Mouse (Mus musculus) T-helper 1 cell (primary cell): ENCODE data around the gene Scml4.

Experiments used
- in situ Hi-C: fragments of 300-600 bp; cut with MboI, MseI; formaldehyde crosslinking; loops from one replicate; pipeline ENCODE4 v1.15.1; 2025; ENCODE audit warnings: high pct_unique_total_duplicates

Gene Scml4

GRCm38 (mm10) chr10:42860159-42860911 lies at the start of gene Scml4:
TSS of gene Scml4 (plus strand) at chr10:42860370.
- in situ Hi-C loops = loop anchor here (5.0 kb wide), 1 partner anchor 37 kb away; no protein-coding TSS in a partner anchor

GRCm38 (mm10) chr10:42825923-42826322 lies 34.2 kb upstream of the Scml4 start:
- in situ Hi-C loops = loop anchor here (5.0 kb wide), 1 partner anchor 39 kb away; no protein-coding TSS in a partner anchor

GRCm38 (mm10) chr10:42827155-42827554 lies 33.0 kb upstream of the Scml4 start:
- in situ Hi-C loops = loop anchor here (5.0 kb wide), 1 partner anchor 40 kb away; no protein-coding TSS in a partner anchor

- in situ Hi-C loops = no loop called here
These were observed 30.2 kb upstream of the Scml4 start for GRCm38 (mm10) chr10:42830007-42830406.

GRCm38 (mm10) chr10:42830409-42830808 lies 29.8 kb upstream of the Scml4 start:
- in situ Hi-C loops = no loop called here

- in situ Hi-C loops = no loop called here
These were observed 27.5 kb upstream of the Scml4 start for GRCm38 (mm10) chr10:42832677-42833076.

GRCm38 (mm10) chr10:42833871-42834727 lies 26.1 kb upstream of the Scml4 start:
- in situ Hi-C loops = no loop called here

GRCm38 (mm10) chr10:42838106-42838505 lies 22.1 kb upstream of the Scml4 start:
- in situ Hi-C loops = no loop called here

GRCm38 (mm10) chr10:42838736-42839135 lies 21.4 kb upstream of the Scml4 start:
- in situ Hi-C loops = no loop called here

- in situ Hi-C loops = no loop called here
These were observed 20.1 kb upstream of the Scml4 start for GRCm38 (mm10) chr10:42840036-42840435.

GRCm38 (mm10) chr10:42841531-42842195 lies 18.5 kb upstream of the Scml4 start:
- in situ Hi-C loops = no loop called here

GRCm38 (mm10) chr10:42842358-42842757 lies 17.8 kb upstream of the Scml4 start:
- in situ Hi-C loops = no loop called here

GRCm38 (mm10) chr10:42843416-42843815 lies 16.8 kb upstream of the Scml4 start:
- in situ Hi-C loops = no loop called here

GRCm38 (mm10) chr10:42845480-42845879 lies 14.7 kb upstream of the Scml4 start:
- in situ Hi-C loops = no loop called here

GRCm38 (mm10) chr10:42848179-42849080 lies 11.7 kb upstream of the Scml4 start:
- in situ Hi-C loops = no loop called here

- in situ Hi-C loops = no loop called here
These were observed 11.1 kb upstream of the Scml4 start for GRCm38 (mm10) chr10:42849081-42849400.

- in situ Hi-C loops = no loop called here
These were observed 5.3 kb upstream of the Scml4 start for GRCm38 (mm10) chr10:42854838-42855237.

GRCm38 (mm10) chr10:42855250-42855649 lies 4.9 kb upstream of the Scml4 start:
- in situ Hi-C loops = no loop called here

GRCm38 (mm10) chr10:42856574-42856973 lies 3.6 kb upstream of the Scml4 start:
- in situ Hi-C loops = no loop called here

- in situ Hi-C loops = no loop called here
These were observed 3.1 kb upstream of the Scml4 start for GRCm38 (mm10) chr10:42857021-42857420.

- in situ Hi-C loops = loop anchor here (5.0 kb wide), 1 partner anchor 38 kb away; no protein-coding TSS in a partner anchor
These were observed 400 bp upstream of the Scml4 start for GRCm38 (mm10) chr10:42859781-42860158.
